ENCODE assay signal across 9 mouse cellular contexts in genomic region chr6:30375791-30376190, GRCm38 (mm10). TPM values are rescaled to one million over a fixed set of nuclear protein-coding genes. Genes with fewer than 3 reads are reported as not detected.
A peak's percentile ranks its signal among the peaks of the same experiment; 100 is the strongest.
DNase-seq lines count a peak whose midpoint lies in the region; ATAC-seq and TF ChIP-seq lines count a peak whose summit lies in the region.
"Had no signal": no experiment of that assay in that cellular context is flagged by ENCODE, and none has a peak within 500 bp of the region (broad histone marks: within the 10 kb centered on the region; RNA-seq: fewer than 3 reads in every experiment).

No protein-coding gene starts in this region.

- no peak overlapping the region for H3K4me2 ChIP-seq in heart, embryonic 13.5 days
- H3K4me2 ChIP-seq in liver, embryonic 12.5 days = no peak overlapping the region
- H3K4me2 ChIP-seq: neural tube, embryonic 13.5 days had no signal

- no peak for DNase-seq in layer of hippocampus, adult 2 months (ENCODE audit: low spot score in 2 of 2)
- DNase-seq in layer of hippocampus, adult 11-12 months (ENCODE audit: low spot score) = no peak
- peak; percentile 57 for DNase-seq in cerebellum, adult 9-11 months
- DNase-seq in lung, postnatal 10 days = peak; percentile 72
- DNase-seq in left cerebral cortex, adult 11 months (ENCODE audit: low spot score) = no peak

- peaks cover 93% of the 10 kb centered on the region for H3K36me3 ChIP-seq in heart, embryonic 13.5 days
- peaks cover 93% of the 10 kb centered on the region for H3K36me3 ChIP-seq in liver, embryonic 12.5 days

- H3K27ac ChIP-seq in layer of hippocampus, adult 2 months = peak overlapping the region; percentile 28; the same call in 1 of the 2 replicates
- H3K27ac ChIP-seq in heart, embryonic 13.5 days (replicated peaks) = peak overlapping the region; percentile 72
- no peak overlapping the region for H3K27ac ChIP-seq in liver, embryonic 12.5 days
- H3K27ac ChIP-seq: neural tube, embryonic 13.5 days had no signal

- ATAC-seq in heart, embryonic 13.5 days (ENCODE audit: extremely low read depth, insufficient number of reproducible peaks, low FRiP score, low TSS enrichment) = no peak
- no peak for ATAC-seq in liver, embryonic 12.5 days
- ATAC-seq: hindbrain, embryonic 16.5 days had no signal

- H3K4me3 ChIP-seq in layer of hippocampus, adult 2 months = no peak overlapping the region
- H3K4me3 ChIP-seq in heart, embryonic 13.5 days = no peak overlapping the region
- no peak overlapping the region for H3K4me3 ChIP-seq in liver, embryonic 12.5 days
- H3K4me3 ChIP-seq: neural tube, embryonic 13.5 days had no signal

- H3K27me3 ChIP-seq in heart, embryonic 13.5 days (replicated peaks) = no peaks in the 10 kb centered on the region
- H3K27me3 ChIP-seq in liver, embryonic 12.5 days (replicated peaks) = no peaks in the 10 kb centered on the region
- H3K27me3 ChIP-seq: neural tube, embryonic 13.5 days had no signal

- H3K4me1 ChIP-seq in heart, embryonic 13.5 days = peaks cover 21% of the 10 kb centered on the region
- no peaks in the 10 kb centered on the region for H3K4me1 ChIP-seq in liver, embryonic 12.5 days
- H3K4me1 ChIP-seq: neural tube, embryonic 13.5 days had no signal

- WGBS in heart, embryonic 13.5 days = 75% methylated on average over 1 of the region's 1 CpGs
- 86% methylated on average over 1 of the region's 1 CpGs for WGBS in liver, embryonic 12.5 days (ENCODE audit: insufficient replicate concordance)

- TF ChIP-seq CTCF in layer of hippocampus, adult 2 months (conservative IDR thresholded peaks at IDR 0.05) = no peak

- no peaks in the 10 kb centered on the region for H3K9me3 ChIP-seq in heart, embryonic 13.5 days
- no peaks in the 10 kb centered on the region for H3K9me3 ChIP-seq in liver, embryonic 12.5 days (replicated peaks)
- H3K9me3 ChIP-seq: neural tube, embryonic 13.5 days had no signal

- no peak overlapping the region for H3K9ac ChIP-seq in heart, embryonic 13.5 days
- no peak overlapping the region for H3K9ac ChIP-seq in liver, embryonic 12.5 days
- H3K9ac ChIP-seq: neural tube, embryonic 13.5 days had no signal

RNA-seq across cellular contexts. Expression of gene Zc3hc1, which starts 15.0 kb away (rescaled TPM):
- 10 to 100 TPM; 23.7 to 25.1 TPM for total RNA-seq in layer of hippocampus, adult 2 months (2021)
- 44.2 and 46.0 TPM in 2 replicates for polyA plus RNA-seq in heart, embryonic 13.5 days (2015; fragmentation: Nextera tagmentation; extraction: Ambion mirVana)
- polyA plus RNA-seq in liver, embryonic 12.5 days (2016; fragmentation: Nextera tagmentation; extraction: Ambion mirVana) = 40.8 and 41.9 TPM in 2 replicates

RNA-seq across cellular contexts. Expression of gene Klhdc10, which starts 25.9 kb away (rescaled TPM):
- 10 to 100 TPM; 88.8 to 96.1 TPM for total RNA-seq in layer of hippocampus, adult 2 months (2021)
- 16.6 and 19.0 TPM in 2 replicates for polyA plus RNA-seq in heart, embryonic 13.5 days (2015; fragmentation: Nextera tagmentation; extraction: Ambion mirVana)
- polyA plus RNA-seq in liver, embryonic 12.5 days (2016; fragmentation: Nextera tagmentation; extraction: Ambion mirVana) = 18.8 and 20.1 TPM in 2 replicates

Comparison
In these comparisons a context has a peak if more than half of its experiments do, and no peak if none do; other contexts are left out.
1. DNase-seq: peak in cerebellum, adult 9-11 months (single experiment) and lung, postnatal 10 days (single experiment); none in layer of hippocampus, adult 2 months (0 of 2), layer of hippocampus, adult 11-12 months (single experiment) and left cerebral cortex, adult 11 months (single experiment).